Mouse (Mus musculus) neural tube, postnatal 0 days (tissue): ENCODE results near the gene Cpsf4. TPM values are rescaled to one million over a fixed set of nuclear protein-coding genes. Genes with fewer than 3 reads are reported as not detected.

ENCODE experiments used
- polyA plus RNA-seq: library from polyadenylated mRNA; unstranded; fragments of >200 nt; fragmentation: Nextera tagmentation; extraction: Ambion mirVana; gene quantifications from 2 replicates; pipeline ENCODE4 v1.2.1, GENCODE M21; 2015

Cpsf4 gene
- polyA plus RNA-seq: 33.0 and 39.3 TPM in 2 replicates

DNA sequence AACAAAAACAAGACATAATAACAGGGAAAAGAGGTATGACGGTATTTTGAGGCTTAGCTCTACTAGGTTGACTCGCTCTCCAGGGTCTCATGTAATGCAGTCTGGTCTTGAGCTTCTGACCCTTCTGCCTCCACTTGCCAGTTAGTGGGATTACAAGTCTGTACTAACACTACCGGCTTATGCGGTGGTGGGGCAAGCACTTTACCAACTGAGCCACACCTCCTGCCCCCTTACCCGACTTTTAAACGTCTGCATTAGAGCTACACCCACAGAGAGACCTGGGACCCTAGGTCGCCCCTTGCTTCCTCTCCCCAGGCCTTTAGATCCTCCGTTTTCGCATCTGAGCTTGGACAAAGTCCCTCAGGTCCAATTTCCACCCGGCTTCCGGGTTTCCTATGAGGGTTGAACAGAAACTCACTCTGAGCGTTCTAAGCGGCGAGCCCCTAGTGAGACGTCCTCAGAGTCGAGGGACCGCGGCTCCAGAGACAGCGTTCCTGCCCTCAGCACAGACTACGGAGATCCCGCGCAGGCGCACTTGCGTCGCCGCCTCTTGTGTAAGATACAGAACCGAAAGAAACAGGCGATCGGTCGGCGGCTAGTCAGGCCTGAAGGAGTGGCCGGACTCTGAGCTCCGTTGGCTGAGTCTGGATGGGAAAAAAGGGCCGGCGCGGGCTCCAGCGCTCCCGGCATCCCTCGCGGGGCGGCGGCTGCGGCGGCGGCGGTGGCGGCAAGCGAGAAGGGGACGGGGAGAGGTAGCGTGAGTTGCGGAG lies at the start of gene Cpsf4, which contains the start of gene Ptcd1:
TSS of gene Cpsf4 (plus strand) at position 678 of the 770 bp plus-strand sequence.
TSS of gene Ptcd1 (minus strand) at position 573 of the 770 bp plus-strand sequence.

DNA sequence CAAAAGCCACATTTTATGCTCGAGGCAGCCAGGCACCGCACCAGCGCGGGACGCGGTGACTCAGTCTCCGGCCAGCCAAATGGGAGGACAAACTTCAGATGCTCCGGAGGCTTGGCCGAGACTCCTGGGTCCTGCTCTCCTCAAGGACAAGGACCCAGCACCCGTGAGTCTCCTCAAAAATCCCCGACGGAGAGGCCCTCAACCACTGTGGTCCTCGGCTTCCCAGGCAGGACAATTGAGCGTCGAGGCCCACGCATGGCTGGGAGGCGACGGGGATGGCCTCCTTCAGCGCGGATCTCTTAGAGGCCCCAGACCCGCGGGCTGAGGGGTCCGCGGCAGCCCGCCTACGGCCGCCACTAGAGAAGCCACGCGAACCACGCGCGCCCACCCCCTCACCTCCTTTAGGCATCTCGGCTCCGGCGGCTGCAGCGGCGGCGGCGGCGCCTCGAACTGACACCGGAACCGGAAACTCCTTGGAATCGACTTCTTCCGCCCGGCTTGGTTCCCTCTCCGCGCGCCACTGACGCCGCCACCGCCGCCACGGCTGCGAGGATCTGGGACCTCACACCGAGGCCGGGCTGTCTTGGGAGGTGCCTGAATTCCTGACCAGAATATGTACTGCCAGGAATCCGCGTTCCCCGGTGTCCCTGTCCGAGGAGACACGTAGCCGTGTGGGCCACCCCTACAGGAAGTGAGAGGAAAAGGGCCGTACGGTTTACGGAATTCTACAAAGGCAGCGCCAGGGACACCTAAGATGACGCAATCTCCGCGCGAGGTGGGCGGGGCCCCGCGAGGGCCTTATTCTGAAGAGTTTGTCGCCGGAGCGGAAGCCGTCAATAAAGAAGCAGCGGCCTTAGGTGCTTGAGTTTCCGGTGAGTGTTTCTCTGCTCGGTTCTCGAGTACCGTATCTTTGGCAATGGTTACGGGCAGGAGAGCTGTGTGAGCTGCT lies 27.2 kb upstream of the Cpsf4 start, which contains the start of the genes Pdap1 and Bud31:
TSS of gene Pdap1 (minus strand) at position 668 of the 949 bp plus-strand sequence.
TSS of gene Bud31 (plus strand) at position 792 of the 949 bp plus-strand sequence.

DNA sequence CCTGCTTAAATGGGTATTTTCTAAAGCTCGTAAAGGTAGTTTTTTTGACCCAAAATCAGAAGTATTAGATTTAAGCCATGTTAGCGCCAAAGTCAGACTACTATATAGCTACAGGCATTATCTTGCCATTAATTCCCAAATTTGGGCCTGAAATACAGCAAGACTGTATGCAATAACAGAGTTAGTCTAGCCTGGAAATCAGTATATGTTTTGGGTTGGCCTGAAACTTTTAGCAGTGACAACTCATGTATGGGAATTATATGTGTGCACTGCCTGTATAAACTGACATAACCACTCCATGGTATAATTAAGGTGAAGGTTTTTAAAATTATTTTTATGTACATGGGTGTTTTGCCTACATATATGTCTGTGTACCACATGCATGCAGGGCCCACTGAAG lies 24.9 kb downstream of the Cpsf4 start, which contains the start of gene Atp5j2:
TSS of gene Atp5j2 (minus strand) at position 101 of the 400 bp plus-strand sequence.

DNA sequence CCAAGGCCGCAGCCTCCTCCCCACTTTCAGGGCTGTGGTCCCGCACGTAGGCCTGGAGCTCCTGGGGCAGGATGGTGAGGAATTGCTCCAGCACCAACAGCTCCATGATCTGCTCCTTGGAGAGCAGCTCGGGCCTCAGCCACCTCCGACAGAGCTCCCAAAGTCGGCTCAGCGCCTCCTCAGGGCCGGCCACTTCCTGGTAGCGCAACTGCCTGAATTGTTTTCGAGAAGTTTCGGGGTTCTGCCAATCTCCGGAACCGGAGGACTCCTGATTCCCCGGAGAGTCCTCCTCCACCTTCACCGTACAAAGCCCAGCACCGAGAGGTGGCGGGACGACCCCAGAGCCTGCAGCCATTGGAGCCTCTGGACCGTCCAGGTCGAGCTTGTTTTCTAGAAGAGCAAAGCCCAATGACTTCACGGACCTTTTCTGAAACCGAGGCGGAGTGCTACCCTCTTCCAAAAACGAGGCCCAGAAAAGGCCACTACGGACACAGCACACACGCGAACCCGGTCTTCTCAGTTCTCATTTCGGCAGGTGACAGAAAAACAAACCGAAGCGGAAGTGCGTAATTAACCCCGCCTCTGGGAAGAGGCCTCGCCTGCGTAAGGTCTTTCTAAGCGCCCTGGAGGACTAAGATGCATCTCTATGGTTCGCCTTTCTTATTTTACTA lies 34.4 kb downstream of the Cpsf4 start, which contains the start of gene Zkscan14:
TSS of gene Zkscan14 (minus strand) at position 548 of the 671 bp plus-strand sequence.

DNA sequence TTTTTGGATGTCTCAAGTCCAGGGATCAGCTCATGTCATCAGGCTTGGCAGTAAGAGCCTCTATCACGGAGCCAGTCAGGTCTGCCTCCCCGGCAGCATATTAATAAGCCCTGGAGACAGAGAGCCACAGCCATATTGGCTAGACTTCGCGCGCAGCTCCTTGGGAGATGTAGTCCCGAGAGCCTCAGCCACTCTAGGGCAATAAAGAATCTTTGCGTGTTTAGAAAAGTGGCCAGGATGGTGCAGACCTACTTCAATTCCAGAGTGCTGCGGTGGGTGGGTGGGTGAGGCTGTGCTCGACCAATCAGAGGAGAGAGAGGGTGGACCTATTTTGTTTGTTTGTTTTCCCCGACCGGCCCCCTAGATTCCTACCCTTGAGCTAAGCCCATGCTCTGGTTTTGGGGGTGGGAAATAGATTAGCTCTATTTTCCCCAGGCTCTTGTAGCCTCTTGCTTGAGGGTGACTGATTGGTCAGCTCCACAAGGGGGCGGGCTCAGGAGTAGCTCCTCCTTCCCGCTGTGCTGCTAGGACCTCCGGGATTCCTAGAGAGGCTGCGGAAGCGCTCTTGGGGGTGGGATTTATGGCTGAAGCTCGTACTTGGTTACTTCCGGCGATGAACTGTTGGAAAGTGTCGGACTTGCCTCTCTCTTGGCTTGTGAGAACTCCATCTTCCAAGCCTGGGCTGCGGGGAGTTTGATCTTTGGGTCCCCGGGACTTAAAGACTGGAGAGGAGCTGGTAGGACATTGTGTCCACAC lies 37.1 kb downstream of the Cpsf4 start, which contains the start of gene Zkscan5:
TSS of gene Zkscan5 (plus strand) at position 627 of the 756 bp plus-strand sequence.

DNA sequence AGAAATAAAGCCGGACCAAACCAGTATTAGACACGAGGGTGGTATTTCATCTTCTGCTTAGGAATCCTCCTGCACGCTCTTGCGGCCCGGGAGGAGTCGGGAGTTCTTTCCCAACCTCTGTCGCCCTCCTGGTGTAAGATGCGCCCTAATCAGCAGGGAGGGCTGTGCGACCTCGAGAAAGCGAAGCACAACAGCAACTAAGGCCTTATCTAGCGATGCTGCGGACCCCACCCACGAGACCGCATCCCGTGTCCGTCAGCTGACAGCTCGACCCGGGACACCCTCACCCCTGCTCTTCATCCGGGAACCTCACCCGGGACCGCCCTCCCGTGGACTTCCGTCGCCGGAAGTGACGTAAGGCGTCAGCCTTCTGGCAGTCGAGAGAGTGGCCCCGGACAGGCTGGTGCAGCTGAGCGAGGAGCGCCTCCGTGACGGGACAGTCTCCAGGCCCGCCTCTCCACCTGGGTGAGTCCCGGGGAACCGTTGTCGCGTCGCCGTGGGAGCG lies 64.4 kb downstream of the Cpsf4 start, which contains the start of gene Zfp655:
TSS of gene Zfp655 (plus strand) at position 349 of the 505 bp plus-strand sequence.

Other genes starting within 250 kb of the Cpsf4 start
- 19.0 and 20.7 TPM in 2 replicates for gene Smurf1, start 201.4 kb upstream of the Cpsf4 start, polyA plus RNA-seq
- gene Gm4871, start 134.5 kb upstream of the Cpsf4 start, polyA plus RNA-seq: not detected in 2 replicates
- gene 1700018F24Rik, start 124.2 kb upstream of the Cpsf4 start, polyA plus RNA-seq: not detected in 2 replicates
- 212 and 225 TPM in 2 replicates for gene Arpc1a, start 83.4 kb upstream of the Cpsf4 start, polyA plus RNA-seq
- not detected in 2 replicates for gene Kpna7, start 83.2 kb upstream of the Cpsf4 start, polyA plus RNA-seq
- gene Arpc1b, start 53.0 kb upstream of the Cpsf4 start, polyA plus RNA-seq: 129 and 138 TPM in 2 replicates
- 114 and 120 TPM in 2 replicates for gene Pdap1, start 27.0 kb upstream of the Cpsf4 start, polyA plus RNA-seq
- 161 and 164 TPM in 2 replicates for gene Bud31, start 26.9 kb upstream of the Cpsf4 start, polyA plus RNA-seq
- 13.3 and 15.1 TPM in 2 replicates for gene Ptcd1, start 105 bp upstream of the Cpsf4 start, polyA plus RNA-seq
- 712 and 773 TPM in 2 replicates for gene Atp5j2, start 24.8 kb downstream of the Cpsf4 start, polyA plus RNA-seq
- gene Zkscan14, start 34.7 kb downstream of the Cpsf4 start, polyA plus RNA-seq: 10.7 and 10.8 TPM in 2 replicates
- 9.7 and 10.1 TPM in 2 replicates for gene Zkscan5, start 37.3 kb downstream of the Cpsf4 start, polyA plus RNA-seq
- gene Zfp655, start 64.5 kb downstream of the Cpsf4 start, polyA plus RNA-seq: 22.1 and 22.7 TPM in 2 replicates
- gene Zscan25, start 113.3 kb downstream of the Cpsf4 start, polyA plus RNA-seq: 1.1 and 1.7 TPM in 2 replicates
- gene Cyp3a57, start 178.1 kb downstream of the Cpsf4 start, polyA plus RNA-seq: 0.08 TPM in 1 of 2 replicates, not detected in the other